Mouse (Mus musculus): ENCODE results near the gene Pfas.
"Not testable (repeated sequence)": the region's sequence is repeated elsewhere in the genome, so short reads cannot be mapped to it uniquely, and the experiment has no call there.

The Pfas gene

GRCm38 (mm10) chr11:69015644-69016441 is 7.6 kb upstream of the Pfas start, which contains the start of gene Ctc1:
TSS of gene Ctc1 (plus strand) at chr11:69015911.
- DNase-seq (ENCODE audit: low spot score), result peak; percentile 97

- peak; percentile 94 for DNase-seq (ENCODE audit: low spot score)
Measured at GRCm38 (mm10) chr11:69012071-69012601, 3.9 kb upstream of the Pfas start.

GRCm38 (mm10) chr11:69011445-69011844 is 3.2 kb upstream of the Pfas start:
- DNase-seq (ENCODE audit: low spot score), result not testable (repeated sequence)

- DNase-seq (ENCODE audit: low spot score), result no peak
Measured at GRCm38 (mm10) chr11:69010400-69011323, 2.4 kb upstream of the Pfas start.

GRCm38 (mm10) chr11:69009508-69009907 is 1.2 kb upstream of the Pfas start:
- no peak for DNase-seq (ENCODE audit: low spot score)

GRCm38 (mm10) chr11:69006575-69006974 is 1.7 kb downstream of the Pfas start:
- not testable (repeated sequence) for DNase-seq (ENCODE audit: low spot score)

GRCm38 (mm10) chr11:69005193-69005592 is 3.1 kb downstream of the Pfas start:
- no peak for DNase-seq (ENCODE audit: low spot score)

GRCm38 (mm10) chr11:69003592-69003991 is 4.7 kb downstream of the Pfas start:
- peak; percentile 36 for DNase-seq (ENCODE audit: low spot score)

GRCm38 (mm10) chr11:69002782-69003181 is 5.5 kb downstream of the Pfas start:
- DNase-seq (ENCODE audit: low spot score), result not testable (repeated sequence)

- no peak for DNase-seq (ENCODE audit: low spot score)
Measured at GRCm38 (mm10) chr11:68997080-68997479, 11.2 kb downstream of the Pfas start.

- DNase-seq (ENCODE audit: low spot score), result no peak
Measured at GRCm38 (mm10) chr11:68994377-68994776, 13.9 kb downstream of the Pfas start.

- no peak for DNase-seq (ENCODE audit: low spot score)
Measured at GRCm38 (mm10) chr11:68993122-68993521, 15.1 kb downstream of the Pfas start.

GRCm38 (mm10) chr11:68988341-68988740 is 19.9 kb downstream of the Pfas start:
- no peak for DNase-seq (ENCODE audit: low spot score)

GRCm38 (mm10) chr11:68987365-68987882 is 20.8 kb downstream of the Pfas start:
- DNase-seq (ENCODE audit: low spot score), result no peak

GRCm38 (mm10) chr11:68982639-68983369 is 25.5 kb downstream of the Pfas start:
- peak; percentile 88 for DNase-seq (ENCODE audit: low spot score)

GRCm38 (mm10) chr11:68980919-68981318 is 27.3 kb downstream of the Pfas start:
- DNase-seq (ENCODE audit: low spot score), result no peak

GRCm38 (mm10) chr11:68979320-68979733 is 28.9 kb downstream of the Pfas start:
- no peak for DNase-seq (ENCODE audit: low spot score)

GRCm38 (mm10) chr11:68975601-68976000 is 32.7 kb downstream of the Pfas start:
- no peak for DNase-seq (ENCODE audit: low spot score)

- no peak for DNase-seq (ENCODE audit: low spot score)
Measured at GRCm38 (mm10) chr11:68975085-68975484, 33.2 kb downstream of the Pfas start, which contains the start of gene Rangrf. TSS of gene Rangrf (minus strand) at chr11:68975185.

GRCm38 (mm10) chr11:68974059-68974450 is 34.2 kb downstream of the Pfas start:
- DNase-seq (ENCODE audit: low spot score), result no peak
